9 mouse cellular contexts compared by ENCODE assay signal in the genomic region with DNA sequence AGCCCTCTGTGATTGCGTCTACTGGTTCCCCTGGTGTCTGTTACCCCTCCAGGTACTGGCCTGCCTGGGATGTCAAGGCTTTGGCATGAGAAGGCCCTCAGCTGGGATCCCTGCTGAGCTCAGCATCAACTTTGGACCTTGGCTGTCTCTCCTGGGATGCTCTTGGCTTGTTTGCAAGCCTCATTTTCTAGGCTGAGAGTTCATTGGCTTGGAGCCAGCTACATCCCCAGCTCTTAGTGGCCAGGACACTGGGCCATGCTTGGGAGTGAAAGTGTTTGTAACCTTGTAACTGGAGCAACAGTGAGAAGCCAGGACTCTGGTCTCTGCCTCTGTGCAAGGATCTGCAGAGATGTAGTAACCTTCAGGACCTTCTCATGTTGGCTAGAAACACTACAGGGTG.
DNase-seq lines count a peak whose midpoint lies in the region; ATAC-seq and TF ChIP-seq lines count a peak whose summit lies in the region.
"Had no signal": no experiment of that assay in that cellular context is flagged by ENCODE, and none has a peak within 500 bp of the region (broad histone marks: within the 10 kb centered on the region; RNA-seq: fewer than 3 reads in every experiment).

No protein-coding gene starts in this region.

- TF ChIP-seq CTCF in brain, embryonic 14.5 days (IDR thresholded peaks at IDR 0.05; ENCODE audit: borderline replicate concordance, extremely low read depth, insufficient read depth, insufficient read length), result no peak
- no peak for TF ChIP-seq CTCF in heart, adult 2 months (IDR thresholded peaks at IDR 0.05)

- no peaks in the 10 kb centered on the region for H3K4me1 ChIP-seq in heart, adult 2 months (ENCODE audit: control insufficient read depth, insufficient read depth, low read length)
- peaks cover 27% of the 10 kb centered on the region for H3K4me1 ChIP-seq in forebrain, embryonic 15.5 days

- H3K4me3 ChIP-seq in heart, adult 2 months, result no peak overlapping the region
- H3K4me3 ChIP-seq in forebrain, embryonic 15.5 days, result no peak overlapping the region
- H3K4me3 ChIP-seq: left cerebral cortex, adult 2 months had no signal

- peak; percentile 11 for DNase-seq in layer of hippocampus, adult 11-12 months (ENCODE audit: low spot score)
- no peak for DNase-seq in layer of hippocampus, postnatal 36 days
- peak; percentile 52 for DNase-seq in brain, embryonic 14.5 days (ENCODE audit: low read depth)
- DNase-seq in heart, adult 2 months, result peak; percentile 34 to 53
- DNase-seq in lung, postnatal 14 days, result peak; percentile 36
- no peak for DNase-seq in frontal cortex, postnatal 14 days (ENCODE audit: low spot score in 2 of 2)
- DNase-seq in embryo, embryonic 10 days (ENCODE audit: low spot score), result no peak

- ATAC-seq in forebrain, embryonic 15.5 days (replicated peaks), result no peak

- H3K27ac ChIP-seq in heart, adult 2 months, result no peak overlapping the region
- no peak overlapping the region for H3K27ac ChIP-seq in forebrain, embryonic 15.5 days (replicated peaks)
- H3K27ac ChIP-seq: left cerebral cortex, adult 2 months had no signal

- 69% methylated on average over 1 of the region's 1 CpGs for WGBS in heart, adult 2 months
- WGBS in forebrain, embryonic 15.5 days, result 71% methylated on average over 1 of the region's 1 CpGs

- H3K9ac ChIP-seq in heart, adult 2 months (ENCODE audit: low read depth, low read length), result no peak overlapping the region
- no peak overlapping the region for H3K9ac ChIP-seq in forebrain, embryonic 15.5 days (replicated peaks)

- no peaks in the 10 kb centered on the region for H3K9me3 ChIP-seq in forebrain, embryonic 15.5 days

- no peaks in the 10 kb centered on the region for H3K27me3 ChIP-seq in heart, adult 2 months (ENCODE audit: control insufficient read depth, insufficient read depth, low read length)
- no peaks in the 10 kb centered on the region for H3K27me3 ChIP-seq in forebrain, embryonic 15.5 days

- H3K36me3 ChIP-seq in heart, adult 2 months (ENCODE audit: control insufficient read depth, insufficient read depth, low read length), result no peaks in the 10 kb centered on the region
- H3K36me3 ChIP-seq in forebrain, embryonic 15.5 days, result no peaks in the 10 kb centered on the region

- TF ChIP-seq EP300 in heart, adult 2 months (IDR thresholded peaks at IDR 0.05; ENCODE audit: insufficient read depth, low read depth, low read length), result no peak

- TF ChIP-seq POLR2A in brain, embryonic 14.5 days (IDR thresholded peaks at IDR 0.05; ENCODE audit: borderline replicate concordance, extremely low read depth, insufficient read depth, insufficient read length, poor library complexity, severe bottlenecking), result no peak
- TF ChIP-seq POLR2A in heart, adult 2 months (IDR thresholded peaks at IDR 0.05; ENCODE audit: insufficient read depth, low read depth, low read length), result no peak

- no peak overlapping the region for H3K4me2 ChIP-seq in forebrain, embryonic 15.5 days (replicated peaks)

- intact Hi-C loops in heart, adult 2 months (cut with DNase I), result no loop called here

- no peaks in the 10 kb centered on the region for H3K79me2 ChIP-seq in heart, adult 2 months (replicated peaks; ENCODE audit: control insufficient read depth, insufficient read depth, low read length)

Comparison
In these comparisons a context has a peak if more than half of its experiments do, and no peak if none do; other contexts are left out.
1. DNase-seq: peak in layer of hippocampus, adult 11-12 months (single experiment), brain, embryonic 14.5 days (single experiment), heart, adult 2 months (2 of 2) and lung, postnatal 14 days (single experiment); none in layer of hippocampus, postnatal 36 days (0 of 2), frontal cortex, postnatal 14 days (0 of 2) and embryo, embryonic 10 days (single experiment).